Mouse (Mus musculus) bone marrow, adult 2 months (tissue): ENCODE measurements at regions not wholly inside any gene's neighbourhood (a gene's known extent, or its start where the extent isn't known, plus 50 kb on each side); places are given as distances from the start of the nearest gene placed in this dataset.

Source experiments
- CTCF ChIP-seq: fragments of 200-500 bp; IDR thresholded peaks from 2 replicates; pipeline ENCODE4 v1.5.1; 2011; ENCODE audit warnings: low read length, control low read depth; ENCODE audit not compliant: control insufficient read depth, insufficient read depth
- POLR2A ChIP-seq: fragments of 200-500 bp; IDR thresholded peaks from 2 replicates; pipeline ENCODE4 v1.6.1; 2011; ENCODE audit warnings: low read depth, mild to moderate bottlenecking, control low read depth, low read length, borderline replicate concordance; ENCODE audit not compliant: control insufficient read depth

- TF ChIP-seq CTCF (no peak), POLR2A (no peak)
These were observed 403.0 kb upstream of the Gm6657 start for GRCm38 (mm10) chr12:77790891-77791672.
